Mouse (Mus musculus) bone marrow macrophage, adult 2 months (primary cell): Measurements from ENCODE around the gene Iqub.

ENCODE experiments used
- CTCF ChIP-seq: IDR thresholded peaks from 2 replicates; pipeline ENCODE4 v1.5.1; 2012; ENCODE audit warnings: low read depth, mild to moderate bottlenecking, low read length, moderate library complexity
- POLR2A ChIP-seq: IDR thresholded peaks from 2 replicates; pipeline ENCODE4 v1.6.1; 2012; ENCODE audit warnings: mild to moderate bottlenecking, low read depth, low read length, borderline replicate concordance

- TF ChIP-seq POLR2A (no peak), CTCF (no peak)
Observed at GRCm38 (mm10) chr6:24538435-24538834, 23.6 kb upstream of the Iqub start.
